Mouse (Mus musculus): Measurements from ENCODE around the gene H2afv. TPM values are rescaled to one million over a fixed set of nuclear protein-coding genes. Genes with fewer than 3 reads are reported as not detected.

The H2afv gene
- total RNA-seq, 1 experiment, result 192 TPM

GRCm38 (mm10) chr11:6487496-6487895 is 43.3 kb upstream of the H2afv start:
- Histone ChIP-seq H3K9me3 (ENCODE audit: control insufficient read depth, insufficient read depth, low read depth, low read length) (no peaks in the 10 kb centered on the region), H3K27ac (ENCODE audit: insufficient read depth, low read depth, low read length, poor library complexity, severe bottlenecking) (peak overlapping the region; percentile 83; the same call in 1 of the 2 replicates), H3K4me3 (ENCODE audit: insufficient read depth in 1 of 2, low read depth in 1 of 2, low read length in 2 of 2, poor library complexity in 1 of 2, severe bottlenecking in 1 of 2) (peak overlapping the region in 1 of 2 experiments; percentile 16; a peak in 3 of 4 replicates), H3K36me3 (ENCODE audit: control insufficient read depth, insufficient read depth, low read length, poor library complexity, severe bottlenecking) (no peaks in the 10 kb centered on the region), H3K9ac (ENCODE audit: insufficient read depth, low read depth, low read length, poor library complexity, severe bottlenecking) (peak overlapping the region; percentile 35; the same call in 1 of the 2 replicates), H3K4me1 (ENCODE audit: control insufficient read depth in 2 of 2, insufficient read depth in 2 of 2, low read length in 2 of 2, poor library complexity in 1 of 2) (peaks cover 2 to 29% of the 10 kb centered on the region in 2 experiments; a peak in 3 of 4 replicates)
- in situ Hi-C loops (cut with MboI; ENCODE audit: low sequenced_read_pairs in 2 of 2, unreplicated experiment in 2 of 2), result no loop called here
- no peak for DNase-seq (ENCODE audit: low read depth, low spot score)
- TF ChIP-seq MAFK (IDR thresholded peaks at IDR 0.05; ENCODE audit: insufficient read depth, low read depth, low read length) (no peak), ZNF384 (IDR thresholded peaks at IDR 0.05; ENCODE audit: low read depth, low read length) (no peak)

- Histone ChIP-seq H3K9me3 (ENCODE audit: control insufficient read depth, insufficient read depth, low read depth, low read length) (no peaks in the 10 kb centered on the region), H3K4me1 (ENCODE audit: control insufficient read depth in 2 of 2, insufficient read depth in 2 of 2, low read length in 2 of 2, poor library complexity in 1 of 2) (peaks cover 2 to 29% of the 10 kb centered on the region in 2 experiments; a peak in 3 of 4 replicates), H3K27ac (ENCODE audit: insufficient read depth, low read depth, low read length, poor library complexity, severe bottlenecking) (peak overlapping the region; percentile 83), H3K4me3 (ENCODE audit: insufficient read depth in 1 of 2, low read depth in 1 of 2, low read length in 2 of 2, poor library complexity in 1 of 2, severe bottlenecking in 1 of 2) (peak overlapping the region; percentile 16 to 27; a peak in 2 of 4 replicates), H3K36me3 (ENCODE audit: control insufficient read depth, insufficient read depth, low read length, poor library complexity, severe bottlenecking) (no peaks in the 10 kb centered on the region), H3K9ac (ENCODE audit: insufficient read depth, low read depth, low read length, poor library complexity, severe bottlenecking) (0 out of 2 replicates have a peak overlapping the region, but pooled peaks have one; percentile 24)
- DNase-seq (ENCODE audit: low read depth, low spot score), result no peak
- in situ Hi-C loops (cut with MboI; ENCODE audit: low sequenced_read_pairs in 2 of 2, unreplicated experiment in 2 of 2), result no loop called here
- TF ChIP-seq CHD2 (IDR thresholded peaks at IDR 0.05; ENCODE audit: low read depth, low read length) (no peak), ZC3H11A (IDR thresholded peaks at IDR 0.05; ENCODE audit: borderline replicate concordance, low read depth, low read length) (no peak), ZNF384 (IDR thresholded peaks at IDR 0.05; ENCODE audit: low read depth, low read length) (no peak), MAFK (IDR thresholded peaks at IDR 0.05; ENCODE audit: insufficient read depth, low read depth, low read length) (no peak), HCFC1 (IDR thresholded peaks at IDR 0.05; ENCODE audit: borderline replicate concordance, insufficient read depth, low read length) (no peak)
These were observed 42.7 kb upstream of the H2afv start for GRCm38 (mm10) chr11:6486916-6487315.

- Histone ChIP-seq H3K27ac (ENCODE audit: insufficient read depth, low read depth, low read length, poor library complexity, severe bottlenecking) (no peak overlapping the region), H3K9ac (ENCODE audit: insufficient read depth, low read depth, low read length, poor library complexity, severe bottlenecking) (no peak overlapping the region), H3K9me3 (ENCODE audit: control insufficient read depth, insufficient read depth, low read depth, low read length) (no peaks in the 10 kb centered on the region), H3K36me3 (ENCODE audit: control insufficient read depth, insufficient read depth, low read length, poor library complexity, severe bottlenecking) (no peaks in the 10 kb centered on the region), H3K4me3 (ENCODE audit: insufficient read depth in 1 of 2, low read depth in 1 of 2, low read length in 2 of 2, poor library complexity in 1 of 2, severe bottlenecking in 1 of 2) (no peak overlapping the region), H3K4me1 (ENCODE audit: control insufficient read depth in 2 of 2, insufficient read depth in 2 of 2, low read length in 2 of 2, poor library complexity in 1 of 2) (peaks cover 2 to 26% of the 10 kb centered on the region in 2 experiments; a peak in 3 of 4 replicates)
- TF ChIP-seq ZC3H11A (IDR thresholded peaks at IDR 0.05; ENCODE audit: borderline replicate concordance, low read depth, low read length), result no peak
- TF ChIP-seq HCFC1 (IDR thresholded peaks at IDR 0.05; ENCODE audit: borderline replicate concordance, insufficient read depth, low read length), result no peak
- TF ChIP-seq ZNF384 (IDR thresholded peaks at IDR 0.05; ENCODE audit: low read depth, low read length), result no peak
- TF ChIP-seq CHD2 (IDR thresholded peaks at IDR 0.05; ENCODE audit: low read depth, low read length), result no peak
- no peak for TF ChIP-seq MAFK (IDR thresholded peaks at IDR 0.05; ENCODE audit: insufficient read depth, low read depth, low read length)
- no peak for DNase-seq (ENCODE audit: low read depth, low spot score)
- in situ Hi-C loops (cut with MboI; ENCODE audit: low sequenced_read_pairs in 2 of 2, unreplicated experiment in 2 of 2), result no loop called here
These were observed 40.2 kb upstream of the H2afv start for GRCm38 (mm10) chr11:6484244-6484959.

GRCm38 (mm10) chr11:6483103-6483502 is 38.9 kb upstream of the H2afv start:
- H3K9me3 ChIP-seq (ENCODE audit: control insufficient read depth, insufficient read depth, low read depth, low read length), result no peaks in the 10 kb centered on the region
- H3K9ac ChIP-seq (ENCODE audit: insufficient read depth, low read depth, low read length, poor library complexity, severe bottlenecking), result no peak overlapping the region
- H3K4me3 ChIP-seq (ENCODE audit: insufficient read depth in 1 of 2, low read depth in 1 of 2, low read length in 2 of 2, poor library complexity in 1 of 2, severe bottlenecking in 1 of 2), result no peak overlapping the region
- H3K27ac ChIP-seq (ENCODE audit: insufficient read depth, low read depth, low read length, poor library complexity, severe bottlenecking), result no peak overlapping the region
- in situ Hi-C loops (cut with MboI; ENCODE audit: low sequenced_read_pairs in 2 of 2, unreplicated experiment in 2 of 2), result no loop called here
- no peak for DNase-seq (ENCODE audit: low read depth, low spot score)
- peaks cover 2 to 19% of the 10 kb centered on the region in 2 experiments; a peak in 3 of 4 replicates for H3K4me1 ChIP-seq (ENCODE audit: control insufficient read depth in 2 of 2, insufficient read depth in 2 of 2, low read length in 2 of 2, poor library complexity in 1 of 2)
- TF ChIP-seq ZC3H11A (IDR thresholded peaks at IDR 0.05; ENCODE audit: borderline replicate concordance, low read depth, low read length) (no peak), HCFC1 (IDR thresholded peaks at IDR 0.05; ENCODE audit: borderline replicate concordance, insufficient read depth, low read length) (no peak), ZNF384 (IDR thresholded peaks at IDR 0.05; ENCODE audit: low read depth, low read length) (no peak), MAFK (IDR thresholded peaks at IDR 0.05; ENCODE audit: insufficient read depth, low read depth, low read length) (no peak)
- no peaks in the 10 kb centered on the region for H3K36me3 ChIP-seq (ENCODE audit: control insufficient read depth, insufficient read depth, low read length, poor library complexity, severe bottlenecking)
